28 mouse cellular contexts compared by ENCODE assay signal in genomic region chr6:64297633-64298032, GRCm38 (mm10).
A peak's percentile ranks its signal among the peaks of the same experiment; 100 is the strongest.
DNase-seq lines count a peak whose midpoint lies in the region; ATAC-seq and TF ChIP-seq lines count a peak whose summit lies in the region.
"Had no signal": no experiment of that assay in that cellular context is flagged by ENCODE, and none has a peak within 500 bp of the region (broad histone marks: within the 10 kb centered on the region; RNA-seq: fewer than 3 reads in every experiment).

No protein-coding gene starts in this region.

- no peak for TF ChIP-seq POLR2A in kidney, adult 2 months (IDR thresholded peaks at IDR 0.05; ENCODE audit: low read depth, low read length)

- no peaks in the 10 kb centered on the region for H3K9me3 ChIP-seq in midbrain, embryonic 16.5 days (replicated peaks; ENCODE audit: control insufficient read depth, low read length, poor library complexity, severe bottlenecking)
- no peaks in the 10 kb centered on the region for H3K9me3 ChIP-seq in midbrain, embryonic 10.5 days (replicated peaks)
- H3K9me3 ChIP-seq: kidney, embryonic 15.5 days; limb, embryonic 13.5 days; midbrain, embryonic 12.5 days; neural tube, embryonic 12.5 days had no signal

- H3K4me3 ChIP-seq in midbrain, embryonic 16.5 days (ENCODE audit: low read depth, low read length) = no peak overlapping the region
- H3K4me3 ChIP-seq in midbrain, embryonic 10.5 days = no peak overlapping the region
- H3K4me3 ChIP-seq in kidney, adult 2 months (ENCODE audit: insufficient read depth, low read depth, low read length) = no peak overlapping the region
- H3K4me3 ChIP-seq: erythroblast, embryonic 14.5 days; kidney, embryonic 15.5 days; layer of hippocampus, adult 2 months; limb, embryonic 13.5 days; midbrain, embryonic 12.5 days; myocyte; neural tube, embryonic 12.5 days had no signal

- TF ChIP-seq CTCF in kidney, adult 2 months (conservative IDR thresholded peaks at IDR 0.05; ENCODE audit: insufficient read depth, insufficient read length, low read depth, low read length) = no peak

- no peaks in the 10 kb centered on the region for H3K4me1 ChIP-seq in midbrain, embryonic 16.5 days (ENCODE audit: control insufficient read depth, insufficient read depth, low read length)
- H3K4me1 ChIP-seq in midbrain, embryonic 10.5 days = 0 out of 2 replicates have a peak, but pooled peaks cover 3% of the 10 kb centered on the region
- H3K4me1 ChIP-seq in kidney, adult 2 months (ENCODE audit: control insufficient read depth, insufficient read depth, low read length) = no peaks in the 10 kb centered on the region
- H3K4me1 ChIP-seq: kidney, embryonic 15.5 days; limb, embryonic 13.5 days; midbrain, embryonic 12.5 days; neural tube, embryonic 12.5 days had no signal

- WGBS in midbrain, embryonic 16.5 days = 29% methylated on average over 1 of the region's 1 CpGs
- 68% methylated on average over 1 of the region's 1 CpGs for WGBS in midbrain, embryonic 10.5 days
- WGBS in kidney, adult 2 months = 61% methylated on average over 1 of the region's 1 CpGs

- no peak overlapping the region for H3K27ac ChIP-seq in midbrain, embryonic 16.5 days (ENCODE audit: low read length)
- H3K27ac ChIP-seq in midbrain, embryonic 10.5 days (replicated peaks) = no peak overlapping the region
- no peak overlapping the region for H3K27ac ChIP-seq in kidney, adult 2 months (ENCODE audit: insufficient read depth, low read depth, low read length)
- H3K27ac ChIP-seq: hindbrain, embryonic 14.5 days; kidney, embryonic 15.5 days; layer of hippocampus, adult 2 months; limb, embryonic 13.5 days; midbrain, embryonic 12.5 days; neural tube, embryonic 12.5 days had no signal

- H3K36me3 ChIP-seq in midbrain, embryonic 16.5 days (ENCODE audit: control insufficient read depth, insufficient read depth, low read length) = no peaks in the 10 kb centered on the region
- H3K36me3 ChIP-seq in midbrain, embryonic 10.5 days = no peaks in the 10 kb centered on the region
- no peaks in the 10 kb centered on the region for H3K36me3 ChIP-seq in kidney, adult 2 months (ENCODE audit: control insufficient read depth, insufficient read depth, low read length)
- H3K36me3 ChIP-seq: kidney, embryonic 15.5 days; limb, embryonic 13.5 days; midbrain, embryonic 12.5 days; neural tube, embryonic 12.5 days had no signal

- H3K4me2 ChIP-seq in midbrain, embryonic 16.5 days (ENCODE audit: low read length) = no peak overlapping the region
- H3K4me2 ChIP-seq: heart, embryonic 11.5 days; hindbrain, embryonic 14.5 days; kidney, embryonic 15.5 days; limb, embryonic 13.5 days; liver, embryonic 11.5 days; midbrain, embryonic 12.5 days; neural tube, embryonic 12.5 days had no signal

- DNase-seq in midbrain, embryonic 10.5 days (ENCODE audit: low spot score) = no peak
- DNase-seq in cerebellum, adult 11-12 months = peak; percentile 27
- DNase-seq in cerebellum, adult 9-10 months = peak; percentile 74
- peak; percentile 10 to 33 for DNase-seq in cerebellum, postnatal 36 days
- DNase-seq in kidney, adult 2 months = no peak
- no peak for DNase-seq in layer of hippocampus, postnatal 14 days (ENCODE audit: low spot score in 2 of 2)
- DNase-seq: B cell, adult 2 months; gastrocnemius, postnatal 25 days; heart, adult 11 months; heart, postnatal 4 days; kidney, adult 11 months; kidney, postnatal 25 days; lung, postnatal 36 days; right cerebral cortex, postnatal 4 days; thymus, adult 2 months; thymus, postnatal 4 days had no signal

- no peaks in the 10 kb centered on the region for H3K27me3 ChIP-seq in midbrain, embryonic 16.5 days (ENCODE audit: control insufficient read depth, insufficient read depth, low read depth, low read length)
- no peaks in the 10 kb centered on the region for H3K27me3 ChIP-seq in midbrain, embryonic 10.5 days (ENCODE audit: low read depth, poor library complexity, severe bottlenecking)
- H3K27me3 ChIP-seq in kidney, adult 2 months (replicated peaks; ENCODE audit: control insufficient read depth, insufficient read depth, low read length) = no peaks in the 10 kb centered on the region
- H3K27me3 ChIP-seq: kidney, embryonic 15.5 days; limb, embryonic 13.5 days; midbrain, embryonic 12.5 days; neural tube, embryonic 12.5 days had no signal

- H3K9ac ChIP-seq in midbrain, embryonic 16.5 days (ENCODE audit: low read depth, low read length) = no peak overlapping the region
- H3K9ac ChIP-seq: hindbrain, embryonic 14.5 days; kidney, embryonic 15.5 days; limb, embryonic 13.5 days; midbrain, embryonic 12.5 days; neural tube, embryonic 12.5 days had no signal

- peak; percentile 54; the same call in 1 of the 2 replicates for ATAC-seq in midbrain, embryonic 16.5 days
- ATAC-seq: inflammation-experienced regulatory T-cells, adult 6 months had no signal

Comparison
In these comparisons a context has a peak if more than half of its experiments do, and no peak if none do; other contexts are left out.
1. DNase-seq: peak in cerebellum, adult 11-12 months (single experiment), cerebellum, adult 9-10 months (single experiment) and cerebellum, postnatal 36 days (2 of 2); none in midbrain, embryonic 10.5 days (single experiment), kidney, adult 2 months (single experiment) and layer of hippocampus, postnatal 14 days (0 of 2).